13 mouse cellular contexts compared by ENCODE assay signal in the genomic region with DNA sequence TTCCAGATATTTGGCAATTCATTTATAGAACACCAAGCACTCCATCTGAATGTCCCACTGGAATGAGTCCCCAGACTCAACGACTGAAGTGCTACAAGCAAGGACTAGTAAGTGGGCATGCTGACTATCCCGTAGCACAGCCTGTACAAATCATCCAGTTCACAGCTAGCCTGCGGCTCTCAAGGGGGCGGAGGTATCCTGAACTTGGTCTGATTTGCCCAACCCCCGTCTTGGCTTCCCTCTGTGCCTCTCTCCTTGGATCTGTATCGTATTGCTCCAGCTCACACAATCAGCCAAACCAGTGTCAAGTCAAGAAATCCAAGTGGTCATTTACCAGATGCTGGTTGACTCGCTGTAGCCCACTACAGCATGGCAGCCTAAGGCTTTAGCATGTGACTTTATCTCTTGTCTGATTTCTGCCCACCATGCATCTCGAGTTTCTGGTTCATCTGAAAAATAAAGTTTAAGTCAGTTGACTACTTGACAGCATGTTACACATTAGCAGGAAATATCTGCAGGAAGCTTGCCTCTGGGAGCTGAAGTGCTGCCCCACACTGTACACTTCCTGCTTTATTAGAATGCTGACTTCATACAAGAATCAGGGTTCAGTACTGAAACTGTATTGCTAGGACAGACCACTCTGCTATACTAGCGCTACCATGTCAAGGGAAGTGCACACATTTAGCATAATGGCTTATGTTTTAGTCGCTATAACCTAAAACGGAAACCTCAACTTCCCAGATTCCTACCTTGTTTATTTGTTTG. TPM values are rescaled to one million over a fixed set of nuclear protein-coding genes. Genes with fewer than 3 reads are reported as not detected.
DNase-seq lines count a peak whose midpoint lies in the region; ATAC-seq and TF ChIP-seq lines count a peak whose summit lies in the region.
"Had no signal": no experiment of that assay in that cellular context is flagged by ENCODE, and none has a peak within 500 bp of the region (broad histone marks: within the 10 kb centered on the region; RNA-seq: fewer than 3 reads in every experiment).

No protein-coding gene starts in this region.

- no peak overlapping the region for H3K27ac ChIP-seq in gastrocnemius, adult 2 months
- H3K27ac ChIP-seq in liver, embryonic 12.5 days = 0 out of 2 replicates have a peak overlapping the region, but pooled peaks have one; percentile 7
- H3K27ac ChIP-seq in liver, embryonic 11.5 days (ENCODE audit: low read depth, low read length) = no peak overlapping the region; the same call in 1 of the 2 replicates
- peak overlapping the region; percentile 57 for H3K27ac ChIP-seq in heart, postnatal 0 days (ENCODE audit: low read depth)
- H3K27ac ChIP-seq: hindbrain, postnatal 0 days had no signal

- H3K4me1 ChIP-seq in liver, embryonic 12.5 days = no peaks in the 10 kb centered on the region
- H3K4me1 ChIP-seq in liver, embryonic 11.5 days (replicated peaks; ENCODE audit: control insufficient read depth, insufficient read depth, low read length) = no peaks in the 10 kb centered on the region
- no peaks in the 10 kb centered on the region for H3K4me1 ChIP-seq in heart, postnatal 0 days (ENCODE audit: control insufficient read depth, insufficient read depth)

- no peak for TF ChIP-seq CTCF in gastrocnemius, adult 2 months (IDR thresholded peaks at IDR 0.05)
- TF ChIP-seq CTCF in heart, postnatal 0 days (IDR thresholded peaks at IDR 0.05; ENCODE audit: low read depth) = no peak

- no peaks in the 10 kb centered on the region for H3K9me3 ChIP-seq in liver, embryonic 12.5 days (replicated peaks)
- no peaks in the 10 kb centered on the region for H3K9me3 ChIP-seq in liver, embryonic 11.5 days (ENCODE audit: control insufficient read depth, low read length)
- H3K9me3 ChIP-seq in heart, postnatal 0 days (replicated peaks; ENCODE audit: control insufficient read depth, low read length) = no peaks in the 10 kb centered on the region

- intact Hi-C loops in gastrocnemius, adult 2 months (cut with DNase I) = no loop called here

- H3K36me3 ChIP-seq in liver, embryonic 12.5 days = peaks cover 82% of the 10 kb centered on the region
- peaks cover 7% of the 10 kb centered on the region for H3K36me3 ChIP-seq in liver, embryonic 11.5 days (ENCODE audit: control insufficient read depth, insufficient read depth, low read length)
- H3K36me3 ChIP-seq in heart, postnatal 0 days (replicated peaks; ENCODE audit: control insufficient read depth, insufficient read depth, low read length) = peaks cover 26% of the 10 kb centered on the region

- no peaks in the 10 kb centered on the region for H3K27me3 ChIP-seq in liver, embryonic 12.5 days (replicated peaks)
- H3K27me3 ChIP-seq in liver, embryonic 11.5 days (replicated peaks; ENCODE audit: control insufficient read depth, insufficient read depth, low read length) = no peaks in the 10 kb centered on the region
- H3K27me3 ChIP-seq in heart, postnatal 0 days (ENCODE audit: control insufficient read depth, insufficient read depth, low read length) = no peaks in the 10 kb centered on the region

- H3K9ac ChIP-seq in liver, embryonic 12.5 days = no peak overlapping the region
- H3K9ac ChIP-seq in liver, embryonic 11.5 days (ENCODE audit: low read depth, low read length) = no peak overlapping the region
- H3K9ac ChIP-seq in heart, postnatal 0 days (replicated peaks; ENCODE audit: low read depth, low read length) = no peak overlapping the region

- ATAC-seq in liver, embryonic 12.5 days = peak; percentile 59; the same call in 1 of the 2 replicates
- no peak for ATAC-seq in liver, embryonic 11.5 days (replicated peaks; ENCODE audit: low FRiP score)
- peak; percentile 55; the same call in 1 of the 2 replicates for ATAC-seq in heart, postnatal 0 days (ENCODE audit: insufficient read depth, low read depth)
- ATAC-seq: hindbrain, postnatal 0 days had no signal

- H3K4me3 ChIP-seq in gastrocnemius, adult 2 months = no peak overlapping the region
- no peak overlapping the region for H3K4me3 ChIP-seq in liver, embryonic 12.5 days
- H3K4me3 ChIP-seq in liver, embryonic 11.5 days (ENCODE audit: low read depth, low read length) = no peak overlapping the region
- H3K4me3 ChIP-seq in heart, postnatal 0 days (ENCODE audit: low read depth, low read length) = no peak overlapping the region

- no peak overlapping the region for H3K4me2 ChIP-seq in liver, embryonic 12.5 days
- no peak overlapping the region for H3K4me2 ChIP-seq in liver, embryonic 11.5 days
- H3K4me2 ChIP-seq in heart, postnatal 0 days (ENCODE audit: low read depth, low read length) = no peak overlapping the region

- peak; percentile 19 for DNase-seq in gastrocnemius, adult 2 months
- no peak for DNase-seq in gastrocnemius, postnatal 4 days (ENCODE audit: low spot score in 2 of 2)
- DNase-seq in liver, embryonic 11.5 days (ENCODE audit: low spot score) = no peak
- DNase-seq in heart, postnatal 0 days (ENCODE audit: low spot score) = no peak
- peak; percentile 23 for DNase-seq in lung, postnatal 25 days (ENCODE audit: low spot score)
- DNase-seq in right cerebral cortex, postnatal 14 days = no peak
- no peak for DNase-seq in thymus, postnatal 25 days
- DNase-seq: adrenal gland, adult 8-10 months; B cell, adult 2 months; cerebellum, adult 2 months; thymus, postnatal 14 days had no signal

- no peak for TF ChIP-seq EP300 in heart, postnatal 0 days (IDR thresholded peaks at IDR 0.05; ENCODE audit: low read depth)

- 76% methylated on average over 11 of the region's 11 CpGs for WGBS in liver, embryonic 12.5 days (ENCODE audit: insufficient replicate concordance)
- WGBS in liver, embryonic 11.5 days = 81% methylated on average over 11 of the region's 11 CpGs
- 56% methylated on average over 11 of the region's 11 CpGs for WGBS in heart, postnatal 0 days

RNA-seq across cellular contexts. Expression of a gene that starts 50.0 kb away (rescaled TPM):
- total RNA-seq in gastrocnemius, adult 2 months (2021) = 10 to 100 TPM in 1 of 2 experiments, 1 to 10 TPM in 1; 6.9 to 11.9 TPM
- 10 to 100 TPM; 22.8 to 27.9 TPM for total RNA-seq in gastrocnemius, postnatal 4 days (2021)
- 22.2 and 22.7 TPM in 2 replicates for polyA plus RNA-seq in liver, embryonic 12.5 days (2016; fragmentation: Nextera tagmentation; extraction: Ambion mirVana)
- 24.1 and 25.0 TPM in 2 replicates for polyA plus RNA-seq in liver, embryonic 11.5 days (2014; fragmentation: Nextera tagmentation; extraction: Ambion mirVana)
- 7.3 and 17.4 TPM in 2 replicates for total RNA-seq in heart, postnatal 0 days (2014; rRNA removed; ENCODE audit: low replicate concordance)
- 7.5 and 8.0 TPM in 2 replicates for polyA plus RNA-seq in heart, postnatal 0 days (2015; fragmentation: Nextera tagmentation; extraction: Ambion mirVana)

Comparison
In these comparisons a context has a peak if more than half of its experiments do, and no peak if none do; other contexts are left out.
1. DNase-seq: peak in gastrocnemius, adult 2 months (single experiment) and lung, postnatal 25 days (single experiment); none in gastrocnemius, postnatal 4 days (0 of 2), liver, embryonic 11.5 days (single experiment), heart, postnatal 0 days (single experiment), right cerebral cortex, postnatal 14 days (single experiment) and thymus, postnatal 25 days (single experiment).
2. H3K27ac ChIP-seq: peak in liver, embryonic 12.5 days (single experiment) and heart, postnatal 0 days (single experiment); none in gastrocnemius, adult 2 months (single experiment) and liver, embryonic 11.5 days (single experiment).